Mouse (Mus musculus) limb, embryonic 11.5 days (tissue): ENCODE data around the gene Sec1. TPM values are rescaled to one million over a fixed set of nuclear protein-coding genes. Genes with fewer than 3 reads are reported as not detected.

Experiments
- ATAC-seq: fragments of 200-750 bp; cut with Nextera tagmentation; 2 replicates; pipeline ENCODE4 v1.8.0; 2017; ENCODE audit warnings: low read depth; ENCODE audit not compliant: insufficient number of reproducible peaks, low FRiP score, low TSS enrichment
- DNase-seq: peaks from one replicate; pipeline ENCODE4 v3.0.0-alpha.2; 2015; ENCODE audit warnings: low spot score
- H3K27ac ChIP-seq: fragments of 300-500 bp; sonication (generic); replicated peaks from 2 replicates; pipeline ENCODE4 v1.5.1; 2014; ENCODE audit warnings: low read depth, mild to moderate bottlenecking, low read length
- H3K27me3 ChIP-seq: fragments of 300-500 bp; sonication (generic); 2 replicates; pipeline ENCODE4 v1.6.1; 2014; ENCODE audit warnings: mild to moderate bottlenecking, low read length, mixed read lengths; ENCODE audit not compliant: control insufficient read depth, insufficient read depth
- H3K36me3 ChIP-seq: fragments of 300-500 bp; sonication (generic); 2 replicates; pipeline ENCODE4 v1.6.1; 2014; ENCODE audit warnings: mild to moderate bottlenecking, low read length, moderate library complexity, mixed read lengths; ENCODE audit not compliant: control insufficient read depth, insufficient read depth
- H3K4me1 ChIP-seq: fragments of 300-500 bp; sonication (generic); 2 replicates; pipeline ENCODE4 v1.6.1; 2014; ENCODE audit warnings: low read length, mixed read lengths; ENCODE audit not compliant: control insufficient read depth, insufficient read depth
- H3K4me2 ChIP-seq: fragments of 300-500 bp; sonication (generic); 2 replicates; pipeline ENCODE4 v1.6.1; 2014; ENCODE audit warnings: low read depth, mild to moderate bottlenecking, moderate library complexity; ENCODE audit not compliant: severe bottlenecking
- H3K4me3 ChIP-seq: fragments of 300-500 bp; sonication (generic); 2 replicates; pipeline ENCODE4 v1.5.1; 2014; ENCODE audit warnings: low read depth, low read length
- H3K9ac ChIP-seq: fragments of 300-500 bp; sonication (generic); 2 replicates; pipeline ENCODE4 v1.6.1; 2014; ENCODE audit warnings: mild to moderate bottlenecking, low read length
- H3K9me3 ChIP-seq: fragments of 300-500 bp; sonication (generic); 2 replicates; pipeline ENCODE4 v1.6.1; 2016; ENCODE audit warnings: low read length; ENCODE audit not compliant: control insufficient read depth
- WGBS: fragments of 180-500 bp; shearing (Covaris S2); extraction: QIAGEN DNeasy Blood & Tissue Kit; methylation state at CpG from one replicate; pipeline ENCODE4 v1.1.7; 2014; 5-methylcytosine and 5-hydroxymethylcytosine counted together
- polyA plus RNA-seq: library from polyadenylated mRNA; unstranded; fragments of >200 nt; fragmentation: Nextera tagmentation; extraction: Ambion mirVana; gene quantifications from 2 replicates; pipeline ENCODE4 v1.2.1, GENCODE M21; 2014

The Sec1 gene
- polyA plus RNA-seq, 1 experiment from 2014 or later: 0.37 TPM

DNA sequence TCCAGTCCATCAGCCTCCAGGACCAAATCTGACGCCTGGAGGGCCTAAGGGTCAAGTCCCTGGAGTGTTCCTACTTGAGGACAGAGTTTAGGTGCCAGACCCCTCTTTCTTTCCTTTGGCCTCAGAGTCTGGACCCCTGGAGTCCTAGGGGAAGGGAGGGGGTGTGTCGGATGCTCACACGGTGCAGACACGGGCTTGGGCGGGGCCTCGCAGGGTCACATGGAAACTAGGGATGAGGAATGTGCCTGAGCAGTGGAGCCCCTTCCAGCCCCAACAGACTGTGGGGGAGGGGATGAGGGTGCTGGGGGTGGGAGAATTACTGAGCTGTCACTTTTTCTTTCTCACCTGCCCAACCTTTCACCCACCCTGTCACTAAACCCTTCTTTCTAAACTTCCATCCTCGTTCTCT lies 11.7 kb upstream of the Sec1 start:
- no peak overlapping the region for H3K27ac ChIP-seq

DNA sequence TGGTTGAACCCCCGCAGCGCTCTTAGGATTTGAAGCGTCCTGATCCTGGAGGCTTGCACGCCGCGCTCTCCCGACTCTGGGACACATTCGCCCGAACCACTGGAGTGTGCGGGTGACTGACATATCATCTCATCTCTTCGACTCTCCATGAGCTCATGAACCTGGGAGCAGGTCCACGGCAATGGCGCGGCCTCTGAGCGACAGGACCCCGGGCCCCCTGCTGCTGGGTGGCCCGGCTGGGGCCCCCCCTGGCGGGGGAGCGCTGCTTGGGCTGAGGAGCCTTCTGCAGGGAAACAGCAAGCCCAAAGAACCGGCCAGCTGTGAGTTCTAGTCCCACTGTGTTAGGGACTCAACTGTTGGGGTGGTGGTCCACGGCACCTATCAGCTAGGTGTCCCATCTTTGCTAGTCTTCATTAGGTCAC lies 11.3 kb upstream of the Sec1 start:
- DNase-seq (no peak), ATAC-seq (no peak)
- Histone ChIP-seq H3K9ac (peak overlapping the region; percentile 34), H3K4me3 (peak overlapping the region; percentile 49), H3K27ac (no peak overlapping the region; the same call in 1 of the 2 replicates), H3K9me3 (no peaks in the 10 kb centered on the region), H3K4me2 (peak overlapping the region; percentile 72), H3K27me3 (peaks cover 2% of the 10 kb centered on the region), H3K4me1 (peaks cover 36% of the 10 kb centered on the region), H3K36me3 (no peaks in the 10 kb centered on the region; the same call in 1 of the 2 replicates)
- 0% methylated on average over 21 of the region's 21 CpGs for WGBS

More for the DNA sequence above, 11.7 kb upstream of the Sec1 start:
- 1% methylated on average over 7 of the region's 7 CpGs for WGBS
- ATAC-seq: no peak
- H3K4me1 ChIP-seq: peaks cover 34% of the 10 kb centered on the region
- H3K9me3 ChIP-seq: no peaks in the 10 kb centered on the region
- peak; percentile 68 for DNase-seq
- H3K36me3 ChIP-seq: peaks cover 2% of the 10 kb centered on the region; the same call in 1 of the 2 replicates
- H3K4me3 ChIP-seq: peak overlapping the region; percentile 49
- H3K27me3 ChIP-seq: no peaks in the 10 kb centered on the region
- H3K4me2 ChIP-seq: peak overlapping the region; percentile 72
- H3K9ac ChIP-seq: peak overlapping the region; percentile 72

DNA sequence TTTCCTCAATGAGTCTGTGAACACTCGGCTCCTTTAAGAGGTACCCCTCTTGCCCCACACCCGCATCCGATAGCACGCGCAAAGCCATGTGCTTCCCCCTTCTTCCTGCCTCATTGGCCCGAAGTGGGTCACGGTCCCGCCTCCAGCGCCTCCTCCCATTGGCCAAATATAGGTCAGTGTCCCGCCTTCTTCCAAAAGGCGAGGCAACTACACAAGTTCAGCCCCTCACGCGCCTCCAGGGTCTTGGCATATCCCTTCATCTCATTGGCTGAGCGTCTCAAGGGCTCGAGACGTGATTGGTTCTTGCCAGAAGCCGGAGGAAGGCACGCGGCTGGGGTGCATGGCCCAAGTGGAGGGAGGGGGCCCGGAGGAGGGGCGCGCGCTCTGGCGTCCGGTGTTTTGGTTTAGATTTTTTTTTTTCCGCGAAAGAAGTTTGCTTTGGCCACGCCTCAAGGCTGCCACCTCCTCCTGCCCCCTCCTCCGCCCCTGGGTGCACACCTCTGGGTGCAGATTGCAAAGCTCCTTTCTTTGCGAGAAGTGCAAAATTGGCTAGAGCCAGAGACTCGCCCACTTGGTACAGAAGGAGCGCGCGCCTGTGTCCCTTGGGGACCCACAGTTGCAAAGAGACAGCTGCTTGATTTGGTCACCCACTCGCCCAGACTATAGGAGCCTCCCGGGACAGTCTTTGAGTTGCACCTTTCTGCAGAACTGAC lies 10.7 kb upstream of the Sec1 start, which contains the start of gene Dbp:
Gene Dbp, plus strand, starts transcription at position 359 of the 713 bp plus-strand sequence.
- peaks cover 8% of the 10 kb centered on the region for H3K27me3 ChIP-seq
- H3K4me2 ChIP-seq: peak within 1 kb of the TSS; percentile 72
- H3K4me1 ChIP-seq: peaks cover 41% of the 10 kb centered on the region
- no peaks in the 10 kb centered on the region for H3K36me3 ChIP-seq
- ATAC-seq: peak; percentile 85
- H3K9ac ChIP-seq: peak within 1 kb of the TSS; percentile 41
- H3K9me3 ChIP-seq: no peaks in the 10 kb centered on the region
- H3K4me3 ChIP-seq: peak within 1 kb of the TSS; percentile 49
- peak within 1 kb of the TSS; percentile 51; the same call in 1 of the 2 replicates for H3K27ac ChIP-seq
- peak; percentile 99 for DNase-seq
- WGBS: under 1% methylated on average over 36 of the region's 36 CpGs

DNA sequence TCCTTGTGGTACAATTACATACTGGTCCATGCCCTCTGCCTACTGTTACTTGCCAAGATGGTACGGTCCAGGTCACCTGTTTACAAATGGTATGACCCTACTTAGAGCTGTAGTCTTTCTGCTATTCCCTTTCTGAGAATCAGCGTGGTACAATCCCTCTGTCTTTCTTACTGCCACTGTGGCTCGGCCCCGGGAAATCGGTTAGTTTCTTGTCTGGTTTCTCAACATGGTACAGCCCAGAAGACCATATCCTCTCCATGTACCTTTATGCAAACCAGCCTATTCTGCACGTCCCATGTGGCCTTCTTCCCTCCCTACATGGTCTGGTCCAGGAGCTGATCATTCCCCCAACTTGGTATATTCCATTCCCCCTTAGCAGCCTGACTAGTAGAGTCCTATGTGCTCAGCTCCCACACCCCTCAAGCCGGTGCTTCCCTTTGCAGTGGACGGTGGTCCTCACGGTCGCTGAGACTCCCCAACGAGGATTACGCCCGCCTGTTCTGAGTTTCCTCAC lies 9.9 kb upstream of the Sec1 start:
- H3K27me3 ChIP-seq: peaks cover 15% of the 10 kb centered on the region
- peak overlapping the region; percentile 41 for H3K9ac ChIP-seq
- H3K9me3 ChIP-seq: no peaks in the 10 kb centered on the region
- peak; percentile 41 for ATAC-seq
- peak overlapping the region; percentile 51; the same call in 1 of the 2 replicates for H3K27ac ChIP-seq
- H3K4me1 ChIP-seq: peaks cover 37% of the 10 kb centered on the region
- WGBS: under 1% methylated on average over 13 of the region's 13 CpGs
- H3K4me3 ChIP-seq: peak overlapping the region; percentile 33
- H3K36me3 ChIP-seq: no peaks in the 10 kb centered on the region
- peak overlapping the region; percentile 72 for H3K4me2 ChIP-seq
- DNase-seq: peak; percentile 77

DNA sequence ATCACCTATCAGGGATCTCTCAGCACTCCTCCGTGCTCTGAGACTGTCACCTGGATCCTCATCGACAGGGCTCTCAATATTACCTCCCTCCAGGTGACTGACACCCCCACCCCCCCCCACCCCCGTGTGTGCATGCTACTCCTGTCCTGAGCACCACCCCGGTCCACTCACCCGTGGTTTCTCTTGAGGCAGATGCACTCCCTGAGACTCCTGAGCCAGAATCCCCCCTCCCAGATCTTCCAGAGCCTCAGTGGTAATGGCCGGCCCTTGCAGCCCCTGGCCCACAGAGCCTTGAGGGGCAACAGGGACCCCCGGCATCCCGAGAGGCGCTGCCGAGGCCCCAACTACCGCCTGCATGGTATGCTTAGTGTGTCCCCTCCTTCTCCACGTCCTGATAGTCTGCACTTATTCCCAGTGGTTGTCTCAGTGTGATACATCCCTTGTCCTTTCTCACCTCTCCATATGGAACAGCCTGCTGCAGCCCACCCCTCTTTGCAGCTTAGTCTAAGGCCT lies 9.4 kb upstream of the Sec1 start:
- Histone ChIP-seq H3K4me3 (peak overlapping the region; percentile 33), H3K36me3 (no peaks in the 10 kb centered on the region), H3K4me2 (peak overlapping the region; percentile 72; the same call in 1 of the 2 replicates), H3K4me1 (peaks cover 32% of the 10 kb centered on the region), H3K27ac (peak overlapping the region; percentile 51; the same call in 1 of the 2 replicates), H3K27me3 (peaks cover 21% of the 10 kb centered on the region), H3K9ac (peak overlapping the region; percentile 41), H3K9me3 (no peaks in the 10 kb centered on the region)
- 46% methylated on average over 12 of the region's 12 CpGs for WGBS
- ATAC-seq (no peak), DNase-seq (no peak)

DNA sequence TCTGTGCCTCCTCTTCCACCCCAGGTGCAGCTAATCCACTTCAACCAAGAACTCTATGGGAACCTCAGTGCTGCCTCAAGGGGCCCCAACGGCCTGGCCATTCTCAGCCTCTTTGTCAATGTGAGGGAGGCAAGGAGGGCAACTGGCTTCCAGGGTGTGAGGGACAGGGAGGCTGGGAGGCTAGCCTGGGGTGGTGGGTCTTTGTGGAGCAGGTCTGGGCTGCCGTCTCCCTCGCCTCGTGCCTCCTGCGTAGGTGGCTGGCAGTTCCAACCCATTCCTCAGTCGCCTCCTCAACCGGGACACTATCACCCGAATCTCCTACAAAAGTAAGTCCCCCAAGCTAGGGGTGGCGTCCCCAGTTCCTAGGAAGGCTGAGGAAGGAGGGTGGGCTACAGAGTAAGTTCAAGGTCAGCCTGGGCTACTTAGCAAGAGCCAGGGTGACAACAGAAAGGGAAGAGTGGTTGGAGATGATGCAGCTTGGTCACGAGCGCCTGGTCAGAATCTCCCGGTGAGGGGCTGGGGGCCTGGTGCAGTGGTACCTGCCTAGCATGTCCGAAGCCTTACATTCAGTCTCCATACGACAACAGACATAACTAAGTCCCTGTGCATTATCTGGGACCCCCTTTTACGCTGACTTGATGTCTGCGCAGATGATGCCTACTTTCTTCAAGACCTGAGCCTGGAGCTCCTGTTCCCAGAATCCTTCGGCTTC lies 8.8 kb upstream of the Sec1 start:
- Histone ChIP-seq H3K4me3 (no peak overlapping the region), H3K27me3 (peaks cover 25% of the 10 kb centered on the region), H3K9me3 (no peaks in the 10 kb centered on the region), H3K36me3 (no peaks in the 10 kb centered on the region), H3K4me1 (peaks cover 26% of the 10 kb centered on the region), H3K27ac (no peak overlapping the region), H3K4me2 (peak overlapping the region; percentile 72; the same call in 1 of the 2 replicates), H3K9ac (no peak overlapping the region)
- WGBS: 89% methylated on average over 17 of the region's 17 CpGs
- DNase-seq: no peak
- ATAC-seq: no peak

DNA sequence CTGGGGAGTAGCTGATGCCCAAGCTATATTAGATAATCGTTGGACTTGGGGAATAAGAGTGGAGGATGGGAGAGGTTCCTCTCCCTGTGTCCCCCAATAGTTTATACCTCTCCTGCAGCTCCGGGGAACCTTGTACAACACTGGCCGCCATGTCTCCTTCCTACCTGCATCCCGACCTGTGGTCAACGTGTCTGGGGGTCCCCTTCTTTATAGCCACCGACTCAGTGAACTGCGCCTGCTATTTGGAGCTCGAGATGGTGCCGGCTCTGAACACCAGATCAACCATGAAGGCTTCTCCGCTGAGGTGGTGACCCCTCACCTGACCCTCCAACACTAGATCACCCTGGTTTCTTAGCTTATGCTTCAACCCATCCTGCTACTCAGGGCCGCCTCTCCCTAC lies 8.1 kb upstream of the Sec1 start:
- Histone ChIP-seq H3K9ac (no peak overlapping the region), H3K9me3 (no peaks in the 10 kb centered on the region), H3K4me2 (no peak overlapping the region), H3K27me3 (peaks cover 25% of the 10 kb centered on the region), H3K4me3 (no peak overlapping the region), H3K27ac (no peak overlapping the region), H3K4me1 (peaks cover 21% of the 10 kb centered on the region), H3K36me3 (no peaks in the 10 kb centered on the region)
- no peak for DNase-seq
- WGBS: 95% methylated on average over 11 of the region's 11 CpGs
- no peak for ATAC-seq

DNA sequence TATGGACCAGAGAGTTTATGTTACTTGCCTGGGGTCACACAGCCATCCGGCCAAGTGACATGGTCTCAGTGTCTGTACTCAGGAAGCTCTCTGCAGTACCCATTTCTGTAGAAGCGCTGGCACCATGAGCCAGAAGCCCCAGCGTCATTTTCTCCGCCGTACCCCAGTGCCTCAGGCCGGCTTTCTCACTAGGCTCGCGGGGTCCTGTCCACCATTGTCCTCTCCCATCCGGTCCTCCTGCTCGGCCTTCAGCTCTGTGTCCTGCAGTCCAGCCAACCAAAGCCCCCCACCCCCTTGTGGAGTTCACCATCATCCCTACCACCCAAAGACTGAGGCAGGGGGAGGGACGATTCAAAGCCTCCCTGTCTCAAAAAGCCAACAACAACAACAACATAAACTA lies 7.4 kb upstream of the Sec1 start:
- Histone ChIP-seq H3K4me2 (no peak overlapping the region), H3K4me1 (peaks cover 21% of the 10 kb centered on the region), H3K9ac (no peak overlapping the region), H3K9me3 (no peaks in the 10 kb centered on the region), H3K4me3 (no peak overlapping the region), H3K27ac (no peak overlapping the region), H3K36me3 (no peaks in the 10 kb centered on the region), H3K27me3 (peaks cover 25% of the 10 kb centered on the region)
- ATAC-seq: no peak
- 92% methylated on average over 11 of the region's 11 CpGs for WGBS
- no peak for DNase-seq
